Mouse (Mus musculus) olfactory bulb, adult 2 months (tissue): Measurements from ENCODE around the gene Zfp113. TPM values are rescaled to one million over a fixed set of nuclear protein-coding genes. Genes with fewer than 3 reads are reported as not detected.

Experiments used
- H3K27ac ChIP-seq: fragments of 200-500 bp; 2 replicates; pipeline ENCODE4 v1.5.1; 2012; ENCODE audit warnings: low read depth, low read length; ENCODE audit not compliant: insufficient read depth
- H3K4me1 ChIP-seq: fragments of 200-500 bp; 2 replicates; pipeline ENCODE4 v1.6.1; 2012; ENCODE audit warnings: low read length; ENCODE audit not compliant: control insufficient read depth, insufficient read depth
- H3K4me3 ChIP-seq: fragments of 200-500 bp; 2 replicates; pipeline ENCODE4 v1.5.1; 2012; ENCODE audit warnings: mild to moderate bottlenecking, low read depth, low read length, moderate library complexity; ENCODE audit not compliant: insufficient read depth
- CTCF ChIP-seq: fragments of 200-500 bp; IDR thresholded peaks from 2 replicates; pipeline ENCODE4 v1.5.1; 2012; ENCODE audit warnings: low read depth, mild to moderate bottlenecking, low read length, moderate library complexity; ENCODE audit not compliant: insufficient read depth
- POLR2A ChIP-seq: fragments of 200-500 bp; IDR thresholded peaks from 2 replicates; pipeline ENCODE4 v1.6.1; 2012; ENCODE audit warnings: mild to moderate bottlenecking, low read depth, low read length, moderate library complexity; ENCODE audit not compliant: insufficient read depth
- WGBS: fragments of 180-500 bp; shearing (Covaris S2); methylation state at CpG from one replicate; pipeline ENCODE4 v1.1.7; 2018; 5-methylcytosine and 5-hydroxymethylcytosine counted together
- polyA plus RNA-seq: library from polyadenylated mRNA; stranded (reverse); fragments of >200 nt; gene quantifications from 2 replicates; pipeline ENCODE4 v1.2.4, GENCODE M21; 2012; ENCODE audit warnings: low replicate concordance; ENCODE audit not compliant: missing spikeins, insufficient read depth, insufficient read length

Zfp113 gene
- polyA plus RNA-seq, 1 experiment = not detected

GRCm38 (mm10) chr5:138173217-138173616, 17.7 kb upstream of the Zfp113 start:
- TF ChIP-seq CTCF (no peak), POLR2A (no peak)
- WGBS = 73% methylated on average over 3 of the region's 3 CpGs
- H3K4me1 ChIP-seq = 0 out of 2 replicates have a peak, but pooled peaks cover 2% of the 10 kb centered on the region

GRCm38 (mm10) chr5:138171695-138172491, 16.3 kb upstream of the Zfp113 start, which contains the start of the genes Ap4m1 and Mcm7:
TSS of gene Ap4m1 (plus strand) at chr5:138172002.
TSS of gene Mcm7 (minus strand) at chr5:138172422.
- no peak for TF ChIP-seq CTCF
- TF ChIP-seq POLR2A = no peak
- Histone ChIP-seq H3K4me1 (0 out of 2 replicates have a peak, but pooled peaks cover 2% of the 10 kb centered on the region), H3K4me3 (peak within 1 kb of the TSS; percentile 90), H3K27ac (peak within 1 kb of the TSS; percentile 93)
- under 1% methylated on average over 54 of the region's 54 CpGs for WGBS

More at GRCm38 (mm10) chr5:138173217-138173616, 17.7 kb upstream of the Zfp113 start:
- Histone ChIP-seq H3K27ac (no peak overlapping the region), H3K4me3 (no peak overlapping the region)

GRCm38 (mm10) chr5:138170936-138171561, 15.5 kb upstream of the Zfp113 start:
- Histone ChIP-seq H3K27ac (peak overlapping the region; percentile 93), H3K4me1 (0 out of 2 replicates have a peak, but pooled peaks cover 2% of the 10 kb centered on the region), H3K4me3 (peak overlapping the region; percentile 90)
- TF ChIP-seq POLR2A (peak; percentile 30; the same call in 1 of the 2 replicates), CTCF (no peak)
- under 1% methylated on average over 47 of the region's 47 CpGs for WGBS

GRCm38 (mm10) chr5:138165594-138165993, 10.1 kb upstream of the Zfp113 start:
- 77% methylated on average over 8 of the region's 8 CpGs for WGBS
- H3K4me3 ChIP-seq = no peak overlapping the region
- TF ChIP-seq CTCF = no peak
- TF ChIP-seq POLR2A = no peak
- no peaks in the 10 kb centered on the region; the same call in 1 of the 2 replicates for H3K4me1 ChIP-seq
- H3K27ac ChIP-seq = no peak overlapping the region

- no peak overlapping the region for H3K4me3 ChIP-seq
- no peak overlapping the region for H3K27ac ChIP-seq
- WGBS = 57% methylated on average over 10 of the region's 10 CpGs
- peaks cover 3% of the 10 kb centered on the region; the same call in 1 of the 2 replicates for H3K4me1 ChIP-seq
- TF ChIP-seq CTCF (no peak), POLR2A (no peak)
Measured at GRCm38 (mm10) chr5:138163610-138164009, 8.1 kb upstream of the Zfp113 start.

GRCm38 (mm10) chr5:138163046-138163445, 7.5 kb upstream of the Zfp113 start:
- WGBS = 63% methylated on average over 6 of the region's 6 CpGs

GRCm38 (mm10) chr5:138160842-138161665, 5.5 kb upstream of the Zfp113 start, which contains the start of gene Cops6:
TSS of gene Cops6 (plus strand) at chr5:138161071.
- 0 out of 2 replicates have a peak within 1 kb of the TSS, but pooled peaks have one; percentile 27 for H3K27ac ChIP-seq
- WGBS = under 1% methylated on average over 42 of the region's 42 CpGs
- H3K4me1 ChIP-seq = peaks cover 3% of the 10 kb centered on the region; the same call in 1 of the 2 replicates
- TF ChIP-seq POLR2A (no peak), CTCF (no peak)
- H3K4me3 ChIP-seq = peak within 1 kb of the TSS; percentile 92

More at GRCm38 (mm10) chr5:138163046-138163445, 7.5 kb upstream of the Zfp113 start:
- Histone ChIP-seq H3K27ac (no peak overlapping the region), H3K4me1 (peaks cover 3% of the 10 kb centered on the region; the same call in 1 of the 2 replicates), H3K4me3 (no peak overlapping the region)
- no peak for TF ChIP-seq POLR2A
- TF ChIP-seq CTCF = no peak

GRCm38 (mm10) chr5:138160224-138160762, 4.7 kb upstream of the Zfp113 start:
- no peak overlapping the region for H3K4me3 ChIP-seq
- no peak overlapping the region for H3K27ac ChIP-seq
- H3K4me1 ChIP-seq = peaks cover 3% of the 10 kb centered on the region; the same call in 1 of the 2 replicates
- TF ChIP-seq CTCF (no peak), POLR2A (no peak)
- 60% methylated on average over 7 of the region's 7 CpGs for WGBS
